Mouse (Mus musculus): Measurements from ENCODE around the gene Nr2c2ap.

Nr2c2ap gene

GRCm38 (mm10) chr8:70131166-70131883 is at the start of gene Nr2c2ap:
Gene Nr2c2ap, plus strand, starts transcription at chr8:70131333.
- ChIA-PET CTCF (interaction anchor here in 2 of 4 experiments (0.6 to 1.2 kb wide), 3 partner anchors 19 to 230 kb away, joined by 3 read pairs; no protein-coding TSS in a partner anchor), POLR2A (interaction anchor here in 3 of 4 experiments (0.7 to 6.5 kb wide), 39 partner anchors 9 to 396 kb away, joined by 3 to 57 read pairs (median 5); partner anchors contain the start of genes Slc25a42 (in 3 of the 3), Ncan (in 2 of the 3), Tmem161a (in 2 of the 3) and Borcs8 (in 1 of the 3))

- ChIA-PET POLR2A (interaction anchor here in 2 of 4 experiments (0.6 to 1.0 kb wide), 2 partner anchors 33 to 177 kb away, joined by 3 read pairs; no protein-coding TSS in a partner anchor), CTCF (no interaction called here)
Measured at GRCm38 (mm10) chr8:70081976-70082375, 49.2 kb upstream of the Nr2c2ap start.

- POLR2A ChIA-PET = interaction anchor here (0.6 to 3.9 kb wide), 17 partner anchors 9 to 458 kb away, joined by 3 to 26 read pairs (median 3); partner anchors contain the start of genes Tm6sf2 (in 3 of the 4), Fkbp8 (in 1 of the 4), Kxd1 (in 1 of the 4) and Ncan (in 1 of the 4)
- CTCF ChIA-PET = interaction anchor here in 2 of 4 experiments (0.7 to 1.8 kb wide), 8 partner anchors 10 to 308 kb away, joined by 3 to 5 read pairs (median 3); partner anchors contain the start of gene Tm6sf2 (in 1 of the 2)
Measured at GRCm38 (mm10) chr8:70083285-70083684, 47.8 kb upstream of the Nr2c2ap start, which contains the start of gene Hapln4. Gene Hapln4, plus strand, starts transcription at chr8:70083457.

- POLR2A ChIA-PET = interaction anchor here in 3 of 4 experiments (0.5 to 3.9 kb wide), 20 partner anchors 9 to 239 kb away, joined by 3 to 26 read pairs (median 4); partner anchors contain the start of genes Ncan (in 2 of the 3), Tm6sf2 (in 2 of the 3), Nr2c2ap (in 1 of the 3) and Slc25a42 (in 1 of the 3)
- CTCF ChIA-PET = interaction anchor here in 2 of 4 experiments (0.6 to 1.8 kb wide), 5 partner anchors 12 to 111 kb away, joined by 3 to 5 read pairs (median 3); partner anchors contain the start of gene Tm6sf2 (in 1 of the 2)
Measured at GRCm38 (mm10) chr8:70084191-70085065, 46.7 kb upstream of the Nr2c2ap start.

GRCm38 (mm10) chr8:70086151-70086550 is 45.0 kb upstream of the Nr2c2ap start:
- ChIA-PET CTCF (interaction anchor here in 1 of 4 experiments (0.7 kb wide), 1 partner anchor 137 kb away, joined by 3 read pairs; no protein-coding TSS in a partner anchor), POLR2A (interaction anchor here (0.6 to 3.9 kb wide), 10 partner anchors 9 to 158 kb away, joined by 3 to 26 read pairs (median 4); partner anchors contain the start of gene Tm6sf2 (in 1 of the 4))

- POLR2A ChIA-PET = interaction anchor here in 2 of 4 experiments (0.9 to 1.8 kb wide), 7 partner anchors 10 to 89 kb away, joined by 3 to 7 read pairs (median 3); no protein-coding TSS in a partner anchor
- CTCF ChIA-PET = no interaction called here
Measured at GRCm38 (mm10) chr8:70087237-70087636, 43.9 kb upstream of the Nr2c2ap start.

GRCm38 (mm10) chr8:70087836-70088650 is 43.1 kb upstream of the Nr2c2ap start:
- ChIA-PET CTCF (interaction anchor here (0.5 to 1.0 kb wide), 5 partner anchors 33 to 195 kb away, joined by 3 to 4 read pairs (median 3); no protein-coding TSS in a partner anchor), POLR2A (interaction anchor here in 3 of 4 experiments (0.6 to 4.0 kb wide), 8 partner anchors 9 to 213 kb away, joined by 3 to 11 read pairs (median 4); partner anchors contain the start of genes Nr2c2ap (in 1 of the 3) and Tm6sf2 (in 1 of the 3))

GRCm38 (mm10) chr8:70089296-70089960 is 41.7 kb upstream of the Nr2c2ap start:
- ChIA-PET CTCF (interaction anchor here in 1 of 4 experiments (1.2 kb wide), 1 partner anchor 16 kb away, joined by 3 read pairs; no protein-coding TSS in a partner anchor), POLR2A (interaction anchor here in 2 of 4 experiments (0.5 to 4.0 kb wide), 7 partner anchors 8 to 464 kb away, joined by 3 to 11 read pairs (median 3); partner anchors contain the start of genes Homer3 (in 1 of the 2), Nr2c2ap (in 1 of the 2), Tm6sf2 (in 1 of the 2) and Zfp868 (in 1 of the 2))

- CTCF ChIA-PET = interaction anchor here in 1 of 4 experiments (0.8 kb wide), 1 partner anchor 13 kb away, joined by 5 read pairs; no protein-coding TSS in a partner anchor
Measured at GRCm38 (mm10) chr8:70092786-70093185, 38.3 kb upstream of the Nr2c2ap start.

GRCm38 (mm10) chr8:70099276-70099675 is 31.9 kb upstream of the Nr2c2ap start:
- ChIA-PET POLR2A (interaction anchor here in 2 of 4 experiments (1.4 to 1.6 kb wide), 2 partner anchors 10 to 60 kb away, joined by 3 to 4 read pairs; no protein-coding TSS in a partner anchor), CTCF (no interaction called here)

More at GRCm38 (mm10) chr8:70092786-70093185, 38.3 kb upstream of the Nr2c2ap start:
- POLR2A ChIA-PET = interaction anchor here in 3 of 4 experiments (0.9 to 2.4 kb wide), 8 partner anchors 8 to 69 kb away, joined by 3 to 12 read pairs (median 4); partner anchors contain the start of genes Borcs8 (in 1 of the 3), Hapln4 (in 1 of the 3) and Rfxank (in 1 of the 3)

- POLR2A ChIA-PET = interaction anchor here (0.7 to 1.6 kb wide), 4 partner anchors 11 to 323 kb away, joined by 3 to 6 read pairs (median 4); no protein-coding TSS in a partner anchor
- CTCF ChIA-PET = no interaction called here
Measured at GRCm38 (mm10) chr8:70100241-70100640, 30.9 kb upstream of the Nr2c2ap start.

- CTCF ChIA-PET = interaction anchor here (0.6 to 3.4 kb wide), 22 partner anchors 10 to 186 kb away, joined by 3 to 20 read pairs (median 4); partner anchors contain the start of genes Ncan (in 2 of the 4), Tm6sf2 (in 1 of the 4) and Tmem161a (in 1 of the 4)
Measured at GRCm38 (mm10) chr8:70104506-70104905, 26.6 kb upstream of the Nr2c2ap start.

GRCm38 (mm10) chr8:70104922-70105321 is 26.2 kb upstream of the Nr2c2ap start:
- ChIA-PET CTCF (interaction anchor here (0.6 to 3.4 kb wide), 20 partner anchors 10 to 165 kb away, joined by 3 to 20 read pairs (median 4); partner anchors contain the start of genes Ncan (in 2 of the 4), Tm6sf2 (in 1 of the 4) and Tmem161a (in 1 of the 4)), POLR2A (interaction anchor here in 3 of 4 experiments (0.5 to 2.9 kb wide), 14 partner anchors 11 to 121 kb away, joined by 3 to 12 read pairs (median 4); partner anchors contain the start of gene Hapln4 (in 1 of the 3))

More at GRCm38 (mm10) chr8:70104506-70104905, 26.6 kb upstream of the Nr2c2ap start:
- POLR2A ChIA-PET = interaction anchor here in 2 of 4 experiments (0.5 to 2.9 kb wide), 8 partner anchors 11 to 121 kb away, joined by 3 to 12 read pairs (median 4); partner anchors contain the start of gene Hapln4 (in 1 of the 2)

GRCm38 (mm10) chr8:70110451-70110850 is 20.7 kb upstream of the Nr2c2ap start:
- POLR2A ChIA-PET = interaction anchor here (0.8 to 1.7 kb wide), 13 partner anchors 10 to 266 kb away, joined by 3 to 7 read pairs (median 3); partner anchors contain the start of genes Ncan (in 2 of the 4) and Hapln4 (in 1 of the 4)
- CTCF ChIA-PET = interaction anchor here in 2 of 4 experiments (0.6 to 1.4 kb wide), 4 partner anchors 10 to 43 kb away, joined by 3 to 4 read pairs (median 3); partner anchors contain the start of genes Hapln4 (in 1 of the 2) and Ncan (in 1 of the 2)

GRCm38 (mm10) chr8:70111192-70111795 is 19.8 kb upstream of the Nr2c2ap start:
- POLR2A ChIA-PET = interaction anchor here (1.0 to 1.7 kb wide), 10 partner anchors 10 to 267 kb away, joined by 3 to 7 read pairs (median 4); partner anchors contain the start of gene Ncan (in 2 of the 4)
- CTCF ChIA-PET = interaction anchor here in 1 of 4 experiments (0.8 to 1.4 kb wide), 3 partner anchors 9 to 178 kb away, joined by 3 read pairs; partner anchors contain the start of genes Hapln4 and Ncan
